Mouse (Mus musculus) WW6 (cell line): ENCODE data around the gene Ints11.

ENCODE experiments used
- DNase-seq: peaks from one replicate; pipeline ENCODE4 v3.0.0-alpha.2; 2013; ENCODE audit warnings: low read depth, low spot score

Ints11 gene

GRCm38 (mm10) chr4:155847591-155848352, 21.6 kb upstream of the Ints11 start:
- no peak for DNase-seq

GRCm38 (mm10) chr4:155848434-155849095, 20.8 kb upstream of the Ints11 start:
- no peak for DNase-seq

- DNase-seq: no peak
Measured at GRCm38 (mm10) chr4:155849391-155849790, 20.0 kb upstream of the Ints11 start.

GRCm38 (mm10) chr4:155849792-155850451, 19.4 kb upstream of the Ints11 start:
- DNase-seq: no peak

- no peak for DNase-seq
Measured at GRCm38 (mm10) chr4:155851368-155851767, 18.0 kb upstream of the Ints11 start.

DNA sequence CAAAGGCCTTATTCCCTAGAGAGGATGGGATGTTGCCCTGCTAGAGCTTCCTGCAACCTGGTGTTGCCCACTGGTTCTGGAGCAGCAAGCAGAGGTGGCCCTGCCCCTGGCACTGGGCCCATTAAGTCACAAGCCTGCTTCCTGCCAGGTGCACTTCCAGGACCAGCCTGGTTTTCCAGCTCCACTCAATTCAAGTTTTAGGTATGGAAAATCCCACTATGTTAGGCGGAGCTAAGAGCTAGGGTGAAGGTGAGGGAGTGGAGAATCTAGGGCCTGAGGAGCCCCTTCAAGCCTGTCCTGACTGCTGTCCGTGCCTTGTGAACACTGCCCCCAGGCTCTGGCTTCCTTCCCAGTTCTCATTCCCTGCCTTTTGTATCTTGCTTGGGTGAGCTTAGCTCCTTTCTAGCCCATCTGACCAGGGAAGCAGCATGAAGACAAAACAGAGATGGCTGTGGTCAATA, 17.4 kb upstream of the Ints11 start:
- DNase-seq: no peak

- no peak for DNase-seq
Measured at GRCm38 (mm10) chr4:155853421-155853820, 15.9 kb upstream of the Ints11 start.

GRCm38 (mm10) chr4:155854991-155855390, 14.4 kb upstream of the Ints11 start:
- no peak for DNase-seq

- no peak for DNase-seq
Measured at GRCm38 (mm10) chr4:155856071-155856470, 13.3 kb upstream of the Ints11 start.

DNA sequence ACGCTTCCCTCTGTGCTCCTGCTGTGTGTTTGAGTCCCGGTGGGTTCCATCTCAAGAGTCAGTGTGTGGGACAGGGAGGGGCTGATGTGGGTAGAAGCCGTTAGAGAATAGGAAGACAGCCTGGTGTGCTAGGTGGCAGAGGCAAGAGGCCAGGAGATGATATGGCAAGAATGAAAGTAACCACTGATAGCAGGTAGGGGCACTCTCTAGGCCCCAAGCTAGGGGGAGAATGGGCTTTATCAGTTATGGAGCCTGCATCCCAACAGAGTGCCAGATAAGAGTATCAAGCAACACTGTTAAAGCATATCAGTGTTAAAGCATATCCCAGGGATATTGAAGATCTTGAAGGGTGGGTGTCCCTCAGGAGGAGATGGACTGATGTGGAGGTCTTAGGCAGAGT, 12.5 kb upstream of the Ints11 start:
- DNase-seq: no peak

- DNase-seq: peak; percentile 40
Measured at GRCm38 (mm10) chr4:155859318-155859717, 10.0 kb upstream of the Ints11 start.

- no peak for DNase-seq
Measured at GRCm38 (mm10) chr4:155861787-155862186, 7.6 kb upstream of the Ints11 start.

GRCm38 (mm10) chr4:155863001-155863400, 6.3 kb upstream of the Ints11 start, which contains the start of gene Tas1r3:
Tas1r3 (minus strand) TSS chr4:155863362.
- DNase-seq: no peak

DNA sequence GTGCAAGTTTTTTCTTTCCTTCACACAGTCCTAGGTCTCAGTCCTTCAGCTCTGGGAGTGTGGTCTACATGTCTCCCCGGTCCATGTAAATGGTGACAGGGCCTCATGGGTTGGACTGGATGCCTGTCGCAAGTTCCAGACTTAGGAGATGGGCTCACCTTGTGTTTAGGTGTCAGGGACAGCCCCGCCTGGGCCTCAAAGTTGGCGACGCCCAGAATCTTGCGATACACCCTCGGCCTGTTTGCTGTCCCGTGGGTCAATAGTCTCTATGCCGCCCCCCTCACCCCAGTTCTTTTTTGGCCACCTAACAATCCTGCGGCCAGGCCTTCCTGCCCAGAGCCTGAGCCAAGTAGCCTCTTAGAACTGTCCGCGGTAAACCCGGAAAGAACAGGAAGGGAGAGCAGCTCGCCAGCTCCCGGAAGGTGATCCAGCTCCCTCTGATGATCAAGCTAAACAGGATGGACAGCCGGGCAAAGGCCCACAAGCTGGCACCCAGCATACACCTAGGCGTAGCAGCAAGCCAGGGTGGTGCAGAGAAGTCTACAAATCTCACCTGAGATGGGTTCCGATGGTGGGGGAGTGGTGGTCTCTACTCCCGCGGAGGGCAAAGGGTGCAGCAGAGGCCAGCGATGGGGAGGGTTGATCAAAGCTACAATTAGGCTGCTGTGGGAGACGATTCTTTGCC, 590 bp upstream of the Ints11 start:
- no peak for DNase-seq

GRCm38 (mm10) chr4:155871404-155871803, 2.1 kb downstream of the Ints11 start:
- DNase-seq: no peak

GRCm38 (mm10) chr4:155883587-155883986, 14.2 kb downstream of the Ints11 start:
- DNase-seq: no peak

DNA sequence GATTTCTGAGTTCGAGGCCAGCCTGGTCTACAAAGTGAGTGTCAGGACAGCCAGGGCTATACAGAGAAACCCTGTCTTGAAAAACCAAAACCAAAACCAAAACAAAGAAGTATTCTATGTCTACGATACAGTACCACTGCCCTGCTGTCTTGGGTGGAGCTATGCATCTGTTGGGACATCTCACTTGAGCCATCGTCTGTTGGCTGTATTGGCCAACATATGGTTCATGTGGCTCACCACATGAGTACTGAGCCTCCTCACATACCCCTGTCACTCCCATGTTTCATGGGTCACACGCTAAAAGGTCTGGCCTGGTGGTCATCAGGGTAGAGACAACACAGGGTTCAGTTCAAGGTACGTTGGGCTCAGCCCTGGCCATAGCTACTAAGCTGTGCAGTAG, 17.0 kb downstream of the Ints11 start:
- no peak for DNase-seq

DNA sequence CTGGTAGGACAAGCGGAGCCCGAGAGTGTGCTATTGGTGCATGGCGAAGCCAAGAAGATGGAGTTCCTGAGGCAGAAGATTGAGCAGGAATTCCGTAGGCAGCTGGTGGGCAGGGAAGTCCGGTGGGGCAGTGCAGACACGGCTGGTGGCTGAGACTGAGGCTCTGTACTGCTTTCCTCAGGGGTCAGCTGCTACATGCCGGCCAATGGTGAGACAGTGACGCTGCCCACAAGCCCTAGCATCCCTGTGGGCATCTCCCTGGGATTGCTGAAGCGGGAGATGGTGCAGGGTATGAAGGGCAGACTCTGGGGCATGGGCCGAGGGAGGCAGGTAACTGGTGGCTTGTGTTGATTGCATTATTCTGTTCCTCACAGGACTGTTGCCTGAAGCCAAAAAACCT, 18.3 kb downstream of the Ints11 start:
- no peak for DNase-seq

GRCm38 (mm10) chr4:155888181-155888580, 18.8 kb downstream of the Ints11 start:
- no peak for DNase-seq

- no peak for DNase-seq
Measured at GRCm38 (mm10) chr4:155889316-155889715, 20.0 kb downstream of the Ints11 start.

- no peak for DNase-seq
Measured at GRCm38 (mm10) chr4:155891011-155891471, 21.7 kb downstream of the Ints11 start.

- DNase-seq: peak; percentile 85
Measured at GRCm38 (mm10) chr4:155891551-155892001, 22.2 kb downstream of the Ints11 start, which contains the start of the genes Pusl1 and Acap3. Pusl1 (minus strand) TSS chr4:155891781. Acap3 (plus strand) TSS chr4:155891822.
